Mouse (Mus musculus): ENCODE results near the gene Sema4a.

Gene Sema4a

GRCm38 (mm10) chr3:88460983-88461696, at the start of gene Sema4a:
Gene Sema4a (minus strand): TSS chr3:88461182.
- in situ Hi-C loops (cut with MboI, MseI), result no loop called here

- in situ Hi-C loops (cut with MboI, MseI), result no loop called here
Observed at GRCm38 (mm10) chr3:88509692-88510420, 48.9 kb upstream of the Sema4a start, which contains the start of gene Lmna. Gene Lmna (minus strand): TSS chr3:88509956.

GRCm38 (mm10) chr3:88509250-88509649, 48.3 kb upstream of the Sema4a start:
- in situ Hi-C loops (cut with MboI, MseI), result no loop called here

GRCm38 (mm10) chr3:88505765-88506164, 44.8 kb upstream of the Sema4a start:
- in situ Hi-C loops (cut with MboI, MseI), result no loop called here

GRCm38 (mm10) chr3:88505081-88505480, 44.1 kb upstream of the Sema4a start:
- in situ Hi-C loops (cut with MboI, MseI), result no loop called here

- in situ Hi-C loops (cut with MboI, MseI), result no loop called here
Observed at GRCm38 (mm10) chr3:88503881-88504746, 43.1 kb upstream of the Sema4a start.

- in situ Hi-C loops (cut with MboI, MseI), result no loop called here
Observed at GRCm38 (mm10) chr3:88503505-88503863, 42.5 kb upstream of the Sema4a start.

GRCm38 (mm10) chr3:88502641-88503504, 41.9 kb upstream of the Sema4a start:
- in situ Hi-C loops (cut with MboI, MseI), result no loop called here

GRCm38 (mm10) chr3:88502031-88502571, 41.1 kb upstream of the Sema4a start:
- in situ Hi-C loops (cut with MboI, MseI), result no loop called here

- in situ Hi-C loops (cut with MboI, MseI), result no loop called here
Observed at GRCm38 (mm10) chr3:88501366-88502030, 40.5 kb upstream of the Sema4a start.

GRCm38 (mm10) chr3:88500655-88501365, 39.8 kb upstream of the Sema4a start:
- in situ Hi-C loops (cut with MboI, MseI), result no loop called here

GRCm38 (mm10) chr3:88500087-88500486, 39.1 kb upstream of the Sema4a start:
- in situ Hi-C loops (cut with MboI, MseI), result no loop called here

- in situ Hi-C loops (cut with MboI, MseI), result no loop called here
Observed at GRCm38 (mm10) chr3:88499580-88499979, 38.6 kb upstream of the Sema4a start.

GRCm38 (mm10) chr3:88495741-88496415, 34.9 kb upstream of the Sema4a start:
- in situ Hi-C loops (cut with MboI, MseI), result no loop called here

GRCm38 (mm10) chr3:88494836-88495628, 34.0 kb upstream of the Sema4a start:
- in situ Hi-C loops (cut with MboI, MseI), result no loop called here

GRCm38 (mm10) chr3:88493706-88494582, 33.0 kb upstream of the Sema4a start:
- in situ Hi-C loops (cut with MboI, MseI), result no loop called here

- in situ Hi-C loops (cut with MboI, MseI), result loop anchor here (5.0 kb wide), 1 partner anchor 35 kb away; no protein-coding TSS in a partner anchor
Observed at GRCm38 (mm10) chr3:88487396-88487795, 26.4 kb upstream of the Sema4a start.

All from T-helper 2 cell (primary cell).